Mouse (Mus musculus) heart, postnatal 10 days (tissue): ENCODE results near the gene Sycp3. TPM values are rescaled to one million over a fixed set of nuclear protein-coding genes. Genes with fewer than 3 reads are reported as not detected.
"Not testable (repeated sequence)": the region's sequence is repeated elsewhere in the genome, so short reads cannot be mapped to it uniquely, and the experiment has no call there.

ENCODE experiments used
- DNase-seq, 2 experiments: peaks; one replicate each; pipeline ENCODE4 v3.0.0; 2021
- intact Hi-C: fragments of 180-260 bp; cut with DNase I; formaldehyde crosslinking; loops from one replicate; pipeline ENCODE4 v1.15.1; 2025
- total RNA-seq, 2 experiments: library from RNA; stranded (reverse); gene quantifications; 2 replicates each; pipeline ENCODE4 v1.2.3; 2021

The Sycp3 gene
- total RNA-seq, result under 1 TPM in 1 of 2 experiments, not detected in 1; 0.60 TPM

GRCm38 (mm10) chr10:88459502-88459992 is at the start of gene Sycp3:
TSS of gene Sycp3 (plus strand) at chr10:88459569.
- DNase-seq, result no peak
- intact Hi-C loops, result loop anchor here (10.0 kb wide), 2 partner anchors 205 to 265 kb away; no protein-coding TSS in a partner anchor

- intact Hi-C loops, result no loop called here
- no peak for DNase-seq
Measured at GRCm38 (mm10) chr10:88409751-88410150, 49.6 kb upstream of the Sycp3 start.

- peak; percentile 12 to 40 for DNase-seq
Measured at GRCm38 (mm10) chr10:88412290-88412995, 46.9 kb upstream of the Sycp3 start.

GRCm38 (mm10) chr10:88417686-88418085 is 41.7 kb upstream of the Sycp3 start:
- no peak for DNase-seq
- intact Hi-C loops, result no loop called here

More at GRCm38 (mm10) chr10:88412290-88412995, 46.9 kb upstream of the Sycp3 start:
- intact Hi-C loops, result no loop called here

- no peak for DNase-seq
- intact Hi-C loops, result no loop called here
Measured at GRCm38 (mm10) chr10:88420141-88420541, 39.2 kb upstream of the Sycp3 start.

GRCm38 (mm10) chr10:88420655-88421435 is 38.5 kb upstream of the Sycp3 start:
- DNase-seq, result peak; percentile 27 to 28
- intact Hi-C loops, result no loop called here

- intact Hi-C loops, result loop anchor here (1.0 kb wide), 1 partner anchor 47 kb away; the partner anchor contains the start of genes Dram1 and Gnptab
- DNase-seq, result peak; percentile 71 to 86
Measured at GRCm38 (mm10) chr10:88426158-88426816, 33.1 kb upstream of the Sycp3 start.

GRCm38 (mm10) chr10:88426896-88427295 is 32.5 kb upstream of the Sycp3 start:
- no peak for DNase-seq
- intact Hi-C loops, result loop anchor here (1.0 kb wide), 1 partner anchor 48 kb away; the partner anchor contains the start of genes Dram1 and Gnptab

- intact Hi-C loops, result no loop called here
- DNase-seq, result no peak
Measured at GRCm38 (mm10) chr10:88427998-88428397, 31.4 kb upstream of the Sycp3 start.

- no peak for DNase-seq
- intact Hi-C loops, result no loop called here
Measured at GRCm38 (mm10) chr10:88441224-88441623, 18.1 kb upstream of the Sycp3 start.

GRCm38 (mm10) chr10:88451221-88451620 is 8.1 kb upstream of the Sycp3 start:
- intact Hi-C loops, result loop anchor here (10.0 kb wide), 2 partner anchors 214 to 274 kb away; no protein-coding TSS in a partner anchor
- peak; percentile 72 to 75 for DNase-seq

GRCm38 (mm10) chr10:88451990-88452389 is 7.4 kb upstream of the Sycp3 start:
- intact Hi-C loops, result loop anchor here (10.0 kb wide), 2 partner anchors 213 to 273 kb away; no protein-coding TSS in a partner anchor
- DNase-seq, result no peak

GRCm38 (mm10) chr10:88457816-88458215 is 1.6 kb upstream of the Sycp3 start:
- intact Hi-C loops, result loop anchor here (10.0 kb wide), 2 partner anchors 207 to 267 kb away; no protein-coding TSS in a partner anchor
- no peak for DNase-seq

GRCm38 (mm10) chr10:88460122-88460820 is 902 bp downstream of the Sycp3 start:
- no peak for DNase-seq
- intact Hi-C loops, result no loop called here

- intact Hi-C loops, DNase-seq: not testable (repeated sequence)
Measured at GRCm38 (mm10) chr10:88482866-88483265, 23.5 kb downstream of the Sycp3 start.

GRCm38 (mm10) chr10:88488629-88489028 is 29.3 kb downstream of the Sycp3 start:
- intact Hi-C loops, result no loop called here
- no peak for DNase-seq

- intact Hi-C loops, result no loop called here
- DNase-seq, result no peak
Measured at GRCm38 (mm10) chr10:88491632-88492031, 32.3 kb downstream of the Sycp3 start.

GRCm38 (mm10) chr10:88492658-88493057 is 33.3 kb downstream of the Sycp3 start:
- no peak for DNase-seq
- intact Hi-C loops, result no loop called here

GRCm38 (mm10) chr10:88494959-88495587 is 35.7 kb downstream of the Sycp3 start:
- DNase-seq, result no peak
- intact Hi-C loops, result no loop called here
